Mouse (Mus musculus) large intestine, adult 2 months (tissue): ENCODE measurements around the gene Olfr839-ps1. TPM values are rescaled to one million over a fixed set of nuclear protein-coding genes. Genes with fewer than 3 reads are reported as not detected.

Source experiments
- DNase-seq: peaks from one replicate; pipeline ENCODE4 v3.0.0-alpha.2; 2012; ENCODE audit warnings: low read depth, low spot score
- WGBS: fragments of 180-500 bp; shearing (Covaris S2); methylation state at CpG from one replicate; pipeline ENCODE4 v1.1.7; 2018; 5-methylcytosine and 5-hydroxymethylcytosine counted together
- polyA plus RNA-seq: library from polyadenylated mRNA; depleted of rRNA; stranded (reverse); fragments of >200 nt; gene quantifications from 2 replicates; pipeline ENCODE4 v1.2.3, GENCODE M21; 2012; rRNA removed

Gene Olfr839-ps1
- polyA plus RNA-seq = not detected in 2 replicates

- 72% methylated on average over 1 of the region's 1 CpGs for WGBS
- no peak for DNase-seq
These were observed at the start of gene Olfr839-ps1 for GRCm38 (mm10) chr9:19177212-19177611. Gene Olfr839-ps1, minus strand, starts transcription at chr9:19177312.

GRCm38 (mm10) chr9:19136017-19136416 lies 41.1 kb downstream of the Olfr839-ps1 start, which contains the start of gene Olfr837:
Gene Olfr837, plus strand, starts transcription at chr9:19136317.
- WGBS = 74% methylated on average over 1 of the region's 1 CpGs
- no peak for DNase-seq

- no peak for DNase-seq
These were observed 57.0 kb downstream of the Olfr839-ps1 start, which contains the start of gene Olfr836 for GRCm38 (mm10) chr9:19120082-19120481. Gene Olfr836, plus strand, starts transcription at chr9:19120382.

Other genes starting within 250 kb of the Olfr839-ps1 start
- gene Olfr832, start 240.2 kb downstream of the Olfr839-ps1 start, polyA plus RNA-seq = not detected in 2 replicates
- not detected in 2 replicates for gene Olfr834, start 189.3 kb downstream of the Olfr839-ps1 start, polyA plus RNA-seq
- not detected in 2 replicates for gene Olfr835, start 144.6 kb downstream of the Olfr839-ps1 start, polyA plus RNA-seq
- gene Olfr836, start 56.9 kb downstream of the Olfr839-ps1 start, polyA plus RNA-seq = not detected in 2 replicates
- gene Olfr837, start 41.0 kb downstream of the Olfr839-ps1 start, polyA plus RNA-seq = not detected in 2 replicates
- gene Olfr843, start 74.7 kb upstream of the Olfr839-ps1 start, polyA plus RNA-seq = not detected in 2 replicates
- gene Olfr844, start 139.0 kb upstream of the Olfr839-ps1 start, polyA plus RNA-seq = not detected in 2 replicates
- not detected in 2 replicates for gene Olfr845, start 159.1 kb upstream of the Olfr839-ps1 start, polyA plus RNA-seq
- gene Olfr846, start 186.7 kb upstream of the Olfr839-ps1 start, polyA plus RNA-seq = not detected in 2 replicates
- not detected in 2 replicates for gene Olfr847, start 201.4 kb upstream of the Olfr839-ps1 start, polyA plus RNA-seq